Mouse (Mus musculus) cerebellum, postnatal 14 days (tissue): ENCODE data around the gene Chdh.
A peak's percentile ranks its signal among the peaks of the same experiment; 100 is the strongest.

Experiments
- DNase-seq, 2 experiments: peaks; one replicate each; pipeline ENCODE4 v3.0.0; 2021; ENCODE audit warnings: mixed read lengths in 2 of 2

The Chdh gene

GRCm38 (mm10) chr14:30008733-30009575, at the start of gene Chdh, which contains the start of gene Il17rb:
TSS of gene Chdh (plus strand) at chr14:30009023.
TSS of gene Il17rb (minus strand) at chr14:30008896.
- peak; percentile 69 to 75 for DNase-seq

DNA sequence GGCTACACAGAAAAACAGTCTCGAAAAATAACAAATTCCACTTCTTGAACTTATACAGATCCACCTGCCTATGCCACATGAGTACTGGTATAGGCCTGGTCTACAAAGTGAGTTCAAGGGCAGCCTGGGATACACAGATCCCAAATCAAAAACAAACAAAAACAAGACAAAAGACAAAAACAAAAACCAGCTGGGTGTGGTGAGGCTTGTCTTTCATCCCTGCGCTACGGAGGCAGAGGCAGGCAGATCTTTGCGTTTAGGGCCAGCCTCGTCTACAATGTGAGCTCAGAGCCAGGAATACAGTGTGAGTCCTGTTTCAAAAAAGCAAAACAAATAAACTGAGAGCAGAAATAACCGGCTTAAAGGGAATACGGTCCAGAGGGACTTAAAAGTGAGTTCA, 41.2 kb upstream of the Chdh start:
- DNase-seq: no peak

GRCm38 (mm10) chr14:29968075-29968821, 40.6 kb upstream of the Chdh start, which contains the start of gene Selenok:
TSS of gene Selenok (plus strand) at chr14:29968308.
- DNase-seq: peak; percentile 95 to 96

- DNase-seq: no peak
These were observed 37.4 kb upstream of the Chdh start for GRCm38 (mm10) chr14:29971446-29971845.

GRCm38 (mm10) chr14:29971993-29972392, 36.8 kb upstream of the Chdh start:
- no peak for DNase-seq

GRCm38 (mm10) chr14:29976927-29977326, 31.9 kb upstream of the Chdh start:
- DNase-seq: no peak

GRCm38 (mm10) chr14:29978254-29979204, 30.3 kb upstream of the Chdh start, which contains the start of gene Actr8:
TSS of gene Actr8 (plus strand) at chr14:29978337.
- DNase-seq: peak; percentile 97 to 98

- peak in 1 of 2 experiments; percentile 58 for DNase-seq
These were observed 28.2 kb upstream of the Chdh start for GRCm38 (mm10) chr14:29980447-29981205.

DNA sequence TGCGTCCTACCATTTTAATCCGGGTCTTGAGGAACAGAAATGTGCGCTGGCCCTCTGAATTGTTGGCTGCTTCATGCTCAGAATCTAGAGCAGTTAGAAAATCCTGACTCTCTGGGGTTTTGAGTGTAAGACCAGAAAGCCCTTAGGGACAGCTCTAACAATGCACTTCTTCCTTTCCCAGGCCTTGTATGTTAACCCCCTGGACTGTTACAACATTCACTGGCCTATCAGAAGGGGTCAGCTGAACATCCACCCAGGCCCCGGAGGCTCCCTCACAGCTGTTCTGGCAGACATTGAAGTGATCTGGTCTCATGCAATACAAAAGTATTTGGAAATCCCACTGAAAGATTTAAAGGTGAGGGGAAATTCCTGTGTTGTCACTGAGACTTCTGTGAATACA, 22.7 kb upstream of the Chdh start:
- DNase-seq: no peak

DNA sequence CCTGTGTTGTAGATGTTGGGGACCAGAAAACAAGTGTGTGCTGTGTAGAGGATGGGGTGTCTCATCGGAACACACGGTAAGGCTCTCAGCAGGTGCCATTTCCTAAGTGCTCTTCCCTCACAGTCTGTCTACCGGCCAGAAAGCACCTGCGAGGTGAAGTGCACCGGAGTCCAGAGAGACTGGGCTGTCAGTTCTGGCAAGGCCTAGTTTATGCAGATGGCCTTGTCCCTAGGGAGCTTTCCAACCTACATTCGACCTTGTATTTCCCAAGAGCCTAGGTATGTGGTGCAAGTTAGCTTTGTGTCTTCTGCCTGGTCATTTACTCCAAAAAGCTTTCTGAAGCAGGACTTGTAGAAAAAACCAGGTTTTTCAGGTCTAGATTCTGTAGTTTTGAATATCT, 21.5 kb upstream of the Chdh start:
- peak in 1 of 2 experiments; percentile 46 for DNase-seq

GRCm38 (mm10) chr14:29987739-29988138, 21.1 kb upstream of the Chdh start:
- DNase-seq: no peak

DNA sequence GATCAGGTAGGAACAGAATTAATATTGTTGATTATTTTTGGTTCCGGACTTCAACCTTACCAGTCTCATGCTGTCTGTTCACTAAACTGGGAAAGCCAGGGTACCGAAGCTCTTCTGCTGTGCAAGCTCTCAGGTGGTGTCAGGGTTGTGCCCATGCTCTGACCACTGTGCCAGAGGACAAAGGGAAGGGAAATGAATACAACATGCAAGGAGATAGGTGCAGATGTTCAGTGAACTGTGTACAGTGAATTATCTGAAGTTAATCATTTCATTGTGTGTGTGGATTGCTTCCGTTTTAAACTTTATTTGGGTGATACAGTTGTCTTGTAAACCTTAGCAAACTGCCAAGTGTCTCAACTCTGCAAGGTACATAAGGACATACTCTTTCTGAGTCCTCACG, 20.5 kb upstream of the Chdh start:
- no peak for DNase-seq

GRCm38 (mm10) chr14:29994976-29995375, 13.8 kb upstream of the Chdh start:
- no peak for DNase-seq

DNA sequence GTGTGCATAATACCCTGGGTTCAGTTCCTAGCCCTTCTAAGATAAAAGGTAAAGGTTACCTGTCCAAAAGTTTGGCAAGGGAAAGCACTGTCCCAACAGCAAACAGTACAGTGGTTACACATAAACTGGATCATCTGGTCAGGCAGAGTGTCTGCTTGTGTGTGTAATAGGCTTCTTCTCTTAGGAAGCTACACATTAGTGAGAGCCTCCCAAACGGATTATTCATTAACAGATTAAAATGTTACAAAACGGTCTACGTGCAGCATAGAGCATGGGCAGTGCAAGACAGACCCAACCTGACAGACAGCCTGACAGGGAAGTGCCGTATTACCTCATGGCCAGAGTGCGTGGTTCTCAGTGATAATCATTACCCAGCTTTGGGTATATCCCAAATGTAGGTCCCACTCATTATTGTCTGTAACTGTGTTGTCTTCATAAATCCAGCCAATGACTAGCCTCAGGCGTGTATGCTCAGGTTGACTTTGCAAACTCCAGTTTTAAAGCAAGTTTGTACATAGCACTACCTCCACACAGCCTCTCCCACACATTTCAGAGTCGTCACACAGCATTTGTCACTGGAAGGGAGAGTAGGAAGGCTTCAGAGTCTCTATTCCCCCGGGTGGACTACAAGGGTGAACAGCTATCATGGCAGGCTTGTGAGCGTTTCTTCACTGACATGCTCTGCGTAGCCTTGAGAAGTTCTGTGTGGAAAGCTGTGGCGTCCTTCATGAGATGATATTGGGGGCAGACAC, 12.6 kb upstream of the Chdh start:
- DNase-seq: no peak

GRCm38 (mm10) chr14:29997345-29997744, 11.5 kb upstream of the Chdh start:
- no peak for DNase-seq

- no peak for DNase-seq
These were observed 9.9 kb upstream of the Chdh start for GRCm38 (mm10) chr14:29998747-29999474.

DNA sequence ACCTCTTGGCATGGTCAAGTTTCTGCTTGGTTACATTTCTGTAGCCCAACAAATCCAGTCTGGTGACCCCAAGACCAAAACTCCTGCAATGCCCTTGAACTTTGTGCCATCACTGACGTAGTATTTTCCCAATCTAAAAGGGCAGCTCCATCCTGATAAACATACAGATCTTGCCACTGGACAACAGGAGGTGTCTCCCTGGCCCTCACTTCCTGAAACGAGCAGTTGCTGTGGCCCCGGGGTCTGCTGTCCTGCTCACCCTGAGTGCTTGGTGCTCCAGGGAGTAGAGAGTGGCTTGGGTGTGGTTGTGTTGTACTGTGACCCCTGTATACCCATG, 9.4 kb upstream of the Chdh start:
- no peak for DNase-seq

DNA sequence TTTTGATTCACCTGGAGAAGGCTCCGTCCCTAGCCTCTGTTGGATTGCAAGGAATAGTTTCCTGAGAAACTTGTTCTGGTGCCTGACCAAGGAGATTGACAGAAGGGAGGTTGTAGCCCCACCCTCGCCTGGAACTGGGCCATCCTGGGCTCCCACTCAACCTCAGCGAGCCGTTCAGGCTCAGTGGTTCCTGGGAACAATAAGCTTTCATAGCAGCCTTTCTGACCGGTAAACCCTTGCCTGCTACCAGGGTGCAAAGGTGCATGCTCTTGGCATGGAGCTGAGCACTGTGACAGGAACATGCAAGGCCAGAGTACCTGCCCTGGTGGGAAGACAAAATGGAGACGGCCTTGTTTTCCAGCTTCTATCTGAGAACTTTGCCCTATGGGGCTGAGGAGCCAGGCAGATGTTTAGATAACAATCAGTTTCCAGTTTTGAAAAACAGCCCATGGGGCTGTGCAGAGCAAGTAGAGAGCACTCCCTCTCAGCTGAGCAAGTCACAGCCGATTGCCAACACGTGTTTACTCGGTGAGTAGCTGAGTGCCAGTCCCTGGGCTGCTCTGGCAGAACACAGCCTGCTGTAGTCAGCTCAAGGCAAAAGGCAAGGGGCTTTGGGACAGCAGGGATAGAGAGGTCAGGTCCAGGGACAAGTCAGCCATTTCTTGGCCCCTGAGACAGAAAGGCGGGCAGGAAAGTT, 1.2 kb downstream of the Chdh start:
- peak; percentile 82 to 89 for DNase-seq

DNA sequence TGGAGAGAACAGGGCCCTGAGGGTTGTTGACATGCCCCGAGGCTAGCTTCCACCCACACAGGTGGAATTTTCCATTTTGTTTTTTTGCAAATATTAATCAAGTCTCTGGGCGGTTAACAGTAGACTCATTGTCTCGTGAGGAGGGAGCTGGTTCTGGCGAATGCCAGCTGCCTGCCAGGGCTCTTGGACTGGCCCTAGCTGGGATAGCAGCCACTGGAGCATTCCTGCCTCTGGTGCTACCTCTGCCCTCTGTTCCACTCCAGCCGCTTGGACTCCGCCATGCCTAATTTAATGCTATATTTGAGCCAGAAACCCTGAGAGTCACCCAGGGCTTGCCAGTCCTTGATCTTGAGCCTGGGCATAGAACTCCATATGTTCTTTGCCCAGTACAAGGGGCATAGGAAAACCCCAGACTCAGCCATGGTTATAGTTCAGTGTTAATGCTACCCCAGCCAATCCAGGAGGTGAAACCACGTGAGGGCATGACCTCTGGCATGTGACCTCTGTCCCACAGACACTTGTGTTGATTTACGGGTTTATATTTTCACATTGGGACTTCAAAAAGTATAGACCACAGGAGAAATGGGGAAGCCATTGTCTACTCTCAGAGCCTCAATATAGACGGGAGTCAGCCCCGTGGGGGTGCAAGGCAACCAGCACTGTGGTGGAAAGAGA, 3.2 kb downstream of the Chdh start:
- no peak for DNase-seq
